Mouse (Mus musculus): Measurements from ENCODE around the gene Apeh.

- no peak for TF ChIP-seq CTCF (IDR thresholded peaks at IDR 0.05; ENCODE audit: low read depth, low read length)
- TF ChIP-seq POLR2A (IDR thresholded peaks at IDR 0.05; ENCODE audit: extremely low read depth, insufficient read depth, low read length) = peak; percentile 84; the same call in 1 of the 2 replicates
Measured at GRCm38 (mm10) chr9:108080168-108080567, 14.2 kb downstream of the Apeh start, which contains the start of gene Mst1.
